Mouse (Mus musculus): ENCODE data around the gene Ctsw. TPM values are rescaled to one million over a fixed set of nuclear protein-coding genes. Genes with fewer than 3 reads are reported as not detected.

Gene Ctsw
- polyA plus RNA-seq, 1 experiment from 2014 or later = 1.4 TPM

GRCm38 (mm10) chr19:5445747-5446146 is 22.6 kb downstream of the Ctsw start:
- H3K36me3 ChIP-seq = no peaks in the 10 kb centered on the region
- no peak overlapping the region for H3K4me2 ChIP-seq
- H3K27ac ChIP-seq = no peak overlapping the region
- ATAC-seq (replicated peaks; ENCODE audit: insufficient number of reproducible peaks, insufficient read depth, low FRiP score, low read depth) = no peak
- H3K9me3 ChIP-seq (replicated peaks) = no peaks in the 10 kb centered on the region
- WGBS = 83% methylated on average over 5 of the region's 5 CpGs
- H3K27me3 ChIP-seq = peaks cover 54% of the 10 kb centered on the region
- H3K4me3 ChIP-seq = no peak overlapping the region
- H3K4me1 ChIP-seq (replicated peaks) = peaks cover 20% of the 10 kb centered on the region
- no peak overlapping the region for H3K9ac ChIP-seq

GRCm38 (mm10) chr19:5444954-5445353 is 23.4 kb downstream of the Ctsw start:
- peaks cover 20% of the 10 kb centered on the region for H3K4me1 ChIP-seq (replicated peaks)
- no peaks in the 10 kb centered on the region for H3K9me3 ChIP-seq (replicated peaks)
- no peaks in the 10 kb centered on the region for H3K36me3 ChIP-seq
- no peak overlapping the region for H3K4me3 ChIP-seq
- H3K9ac ChIP-seq = no peak overlapping the region
- 15% methylated on average over 7 of the region's 7 CpGs for WGBS
- no peak for ATAC-seq (replicated peaks; ENCODE audit: insufficient number of reproducible peaks, insufficient read depth, low FRiP score, low read depth)
- H3K4me2 ChIP-seq = no peak overlapping the region
- peaks cover 46% of the 10 kb centered on the region for H3K27me3 ChIP-seq
- no peak overlapping the region for H3K27ac ChIP-seq

GRCm38 (mm10) chr19:5444371-5444908 is 23.9 kb downstream of the Ctsw start:
- ATAC-seq (replicated peaks; ENCODE audit: insufficient number of reproducible peaks, insufficient read depth, low FRiP score, low read depth) = no peak
- H3K27me3 ChIP-seq = peaks cover 41% of the 10 kb centered on the region

GRCm38 (mm10) chr19:5433951-5434350 is 34.4 kb downstream of the Ctsw start:
- no peak for ATAC-seq (replicated peaks; ENCODE audit: insufficient number of reproducible peaks, insufficient read depth, low FRiP score, low read depth)
- Histone ChIP-seq H3K27me3 (peaks cover 5% of the 10 kb centered on the region; the same call in 1 of the 2 replicates), H3K9me3 (replicated peaks) (no peaks in the 10 kb centered on the region), H3K27ac (peak overlapping the region; percentile 73; the same call in 1 of the 2 replicates), H3K4me3 (peak overlapping the region; percentile 46; the same call in 1 of the 2 replicates), H3K9ac (no peak overlapping the region), H3K36me3 (no peaks in the 10 kb centered on the region), H3K4me2 (peak overlapping the region; percentile 86), H3K4me1 (replicated peaks) (peaks cover 28% of the 10 kb centered on the region)
- WGBS = 48% methylated on average over 7 of the region's 7 CpGs

More at GRCm38 (mm10) chr19:5444371-5444908, 23.9 kb downstream of the Ctsw start:
- Histone ChIP-seq H3K4me1 (replicated peaks) (peaks cover 20% of the 10 kb centered on the region), H3K27ac (no peak overlapping the region), H3K36me3 (no peaks in the 10 kb centered on the region), H3K4me2 (no peak overlapping the region), H3K9ac (no peak overlapping the region), H3K4me3 (no peak overlapping the region), H3K9me3 (replicated peaks) (no peaks in the 10 kb centered on the region)
- 61% methylated on average over 9 of the region's 9 CpGs for WGBS

- H3K4me3 ChIP-seq = peak overlapping the region; percentile 46
- H3K36me3 ChIP-seq = no peaks in the 10 kb centered on the region
- 6% methylated on average over 16 of the region's 16 CpGs for WGBS
- H3K4me1 ChIP-seq (replicated peaks) = peaks cover 29% of the 10 kb centered on the region
- H3K27ac ChIP-seq = peak overlapping the region; percentile 73
- peaks cover 5% of the 10 kb centered on the region; the same call in 1 of the 2 replicates for H3K27me3 ChIP-seq
- peak overlapping the region; percentile 47 for H3K9ac ChIP-seq
- ATAC-seq (replicated peaks; ENCODE audit: insufficient number of reproducible peaks, insufficient read depth, low FRiP score, low read depth) = peak; percentile 58; the same call in 1 of the 2 replicates
- no peaks in the 10 kb centered on the region for H3K9me3 ChIP-seq (replicated peaks)
- peak overlapping the region; percentile 86 for H3K4me2 ChIP-seq
Measured at GRCm38 (mm10) chr19:5432992-5433852, 35.1 kb downstream of the Ctsw start.

GRCm38 (mm10) chr19:5431911-5432464 is 36.3 kb downstream of the Ctsw start:
- no peak overlapping the region for H3K4me2 ChIP-seq
- H3K4me3 ChIP-seq = no peak overlapping the region
- no peak overlapping the region for H3K9ac ChIP-seq
- H3K9me3 ChIP-seq (replicated peaks) = no peaks in the 10 kb centered on the region
- H3K27me3 ChIP-seq = peaks cover 3% of the 10 kb centered on the region; the same call in 1 of the 2 replicates
- peaks cover 3% of the 10 kb centered on the region; the same call in 1 of the 2 replicates for H3K36me3 ChIP-seq
- peaks cover 32% of the 10 kb centered on the region for H3K4me1 ChIP-seq (replicated peaks)
- no peak overlapping the region for H3K27ac ChIP-seq
- 67% methylated on average over 4 of the region's 4 CpGs for WGBS
- no peak for ATAC-seq (replicated peaks; ENCODE audit: insufficient number of reproducible peaks, insufficient read depth, low FRiP score, low read depth)

- no peaks in the 10 kb centered on the region for H3K9me3 ChIP-seq (replicated peaks)
Measured at GRCm38 (mm10) chr19:5430408-5430807, 37.9 kb downstream of the Ctsw start.

GRCm38 (mm10) chr19:5429806-5430205 is 38.5 kb downstream of the Ctsw start:
- WGBS = 47% methylated on average over 8 of the region's 8 CpGs
- H3K27ac ChIP-seq = 0 out of 2 replicates have a peak overlapping the region, but pooled peaks have one; percentile 4
- no peaks in the 10 kb centered on the region for H3K9me3 ChIP-seq (replicated peaks)
- H3K4me3 ChIP-seq = no peak overlapping the region
- no peak overlapping the region for H3K9ac ChIP-seq
- no peak for ATAC-seq (replicated peaks; ENCODE audit: insufficient number of reproducible peaks, insufficient read depth, low FRiP score, low read depth)
- H3K4me2 ChIP-seq = no peak overlapping the region
- H3K27me3 ChIP-seq = no peaks in the 10 kb centered on the region
- peaks cover 14% of the 10 kb centered on the region for H3K36me3 ChIP-seq
- H3K4me1 ChIP-seq (replicated peaks) = peaks cover 47% of the 10 kb centered on the region

More at GRCm38 (mm10) chr19:5430408-5430807, 37.9 kb downstream of the Ctsw start:
- peaks cover 14% of the 10 kb centered on the region for H3K36me3 ChIP-seq
- peaks cover 47% of the 10 kb centered on the region for H3K4me1 ChIP-seq (replicated peaks)
- WGBS = 68% methylated on average over 1 of the region's 1 CpGs
- H3K9ac ChIP-seq = no peak overlapping the region
- H3K27me3 ChIP-seq = no peaks in the 10 kb centered on the region
- no peak for ATAC-seq (replicated peaks; ENCODE audit: insufficient number of reproducible peaks, insufficient read depth, low FRiP score, low read depth)
- H3K27ac ChIP-seq = 0 out of 2 replicates have a peak overlapping the region, but pooled peaks have one; percentile 4
- no peak overlapping the region for H3K4me2 ChIP-seq
- H3K4me3 ChIP-seq = no peak overlapping the region

- ATAC-seq (replicated peaks; ENCODE audit: insufficient number of reproducible peaks, insufficient read depth, low FRiP score, low read depth) = no peak
- Histone ChIP-seq H3K27me3 (no peaks in the 10 kb centered on the region), H3K4me3 (no peak overlapping the region)
Measured at GRCm38 (mm10) chr19:5429219-5429618, 39.1 kb downstream of the Ctsw start.

GRCm38 (mm10) chr19:5428083-5428482 is 40.2 kb downstream of the Ctsw start:
- Histone ChIP-seq H3K4me2 (no peak overlapping the region), H3K4me3 (no peak overlapping the region), H3K27ac (no peak overlapping the region), H3K9ac (no peak overlapping the region), H3K36me3 (peaks cover 14% of the 10 kb centered on the region), H3K27me3 (no peaks in the 10 kb centered on the region), H3K4me1 (replicated peaks) (peaks cover 46% of the 10 kb centered on the region), H3K9me3 (replicated peaks) (no peaks in the 10 kb centered on the region)
- WGBS = 81% methylated on average over 2 of the region's 2 CpGs
- no peak for ATAC-seq (replicated peaks; ENCODE audit: insufficient number of reproducible peaks, insufficient read depth, low FRiP score, low read depth)

More at GRCm38 (mm10) chr19:5429219-5429618, 39.1 kb downstream of the Ctsw start:
- no peaks in the 10 kb centered on the region for H3K9me3 ChIP-seq (replicated peaks)
- H3K9ac ChIP-seq = no peak overlapping the region
- H3K36me3 ChIP-seq = peaks cover 14% of the 10 kb centered on the region
- WGBS = 77% methylated on average over 4 of the region's 4 CpGs
- H3K4me1 ChIP-seq (replicated peaks) = peaks cover 47% of the 10 kb centered on the region
- H3K4me2 ChIP-seq = no peak overlapping the region
- H3K27ac ChIP-seq = no peak overlapping the region

- Histone ChIP-seq H3K4me1 (replicated peaks) (peaks cover 41% of the 10 kb centered on the region), H3K27ac (no peak overlapping the region), H3K9me3 (replicated peaks) (no peaks in the 10 kb centered on the region), H3K4me3 (no peak overlapping the region), H3K27me3 (no peaks in the 10 kb centered on the region), H3K4me2 (peak overlapping the region; percentile 75), H3K36me3 (peaks cover 19% of the 10 kb centered on the region), H3K9ac (no peak overlapping the region)
- no peak for ATAC-seq (replicated peaks; ENCODE audit: insufficient number of reproducible peaks, insufficient read depth, low FRiP score, low read depth)
- 88% methylated on average over 13 of the region's 13 CpGs for WGBS
Measured at GRCm38 (mm10) chr19:5426640-5427290, 41.5 kb downstream of the Ctsw start.

Measured in heart, embryonic 15.5 days (tissue).